Comparison of ENCODE assay signal across 13 mouse cellular contexts in genomic region chr14:120172844-120173243, GRCm38 (mm10).
"Had no signal": no experiment of that assay in that cellular context is flagged by ENCODE, and none has a peak within 500 bp of the region (broad histone marks: within the 10 kb centered on the region; RNA-seq: fewer than 3 reads in every experiment).

No protein-coding gene starts in this region.

- ATAC-seq: lung, postnatal 0 days had no signal

- H3K4me2 ChIP-seq: neural tube, embryonic 15.5 days had no signal

- H3K9ac ChIP-seq: liver, embryonic 14.5 days; neural tube, embryonic 15.5 days had no signal

- H3K36me3 ChIP-seq: midbrain, embryonic 10.5 days; neural tube, embryonic 15.5 days had no signal

- H3K27ac ChIP-seq: liver, embryonic 14.5 days; midbrain, embryonic 10.5 days; neural tube, embryonic 15.5 days had no signal

- DNase-seq: kidney, adult 8-10 months; kidney, postnatal 25 days; lung, adult 2 months; lung, postnatal 36 days; midbrain, embryonic 14.5 days; right cerebral cortex, postnatal 4 days; spleen, adult 18-20 months; thymus, postnatal 36 days had no signal

- H3K4me1 ChIP-seq: midbrain, embryonic 10.5 days had no signal

- H3K4me3 ChIP-seq: midbrain, embryonic 10.5 days; myocyte; neural tube, embryonic 15.5 days had no signal

- H3K9me3 ChIP-seq: midbrain, embryonic 10.5 days; neural tube, embryonic 15.5 days had no signal

- H3K27me3 ChIP-seq: neural tube, embryonic 15.5 days had no signal
